Mouse (Mus musculus): ENCODE measurements around the gene Mier2.

GRCm38 (mm10) chr10:79538873-79539272 is 16.1 kb downstream of the Mier2 start:
- TF ChIP-seq CTCF (IDR thresholded peaks at IDR 0.05; ENCODE audit: low read depth) (no peak), EP300 (IDR thresholded peaks at IDR 0.05; ENCODE audit: low read depth) (no peak)
